Mouse (Mus musculus): ENCODE data around the gene Sestd1. TPM values are rescaled to one million over a fixed set of nuclear protein-coding genes. Genes with fewer than 3 reads are reported as not detected.
A peak's percentile ranks its signal among the peaks of the same experiment; 100 is the strongest.

Gene Sestd1
- total and polyA plus RNA-seq, 2 experiments from 2014 or later = 21.0 to 41.3 TPM

- H3K4me1 ChIP-seq (ENCODE audit: insufficient read depth, low read length) = no peaks in the 10 kb centered on the region
- no peaks in the 10 kb centered on the region for H3K27me3 ChIP-seq (ENCODE audit: insufficient read depth, low read length)
- no peak overlapping the region for H3K4me3 ChIP-seq (ENCODE audit: low read length)
- TF ChIP-seq CTCF (IDR thresholded peaks at IDR 0.05; ENCODE audit: low read depth) = no peak
- no peak for DNase-seq (ENCODE audit: low spot score)
- no peak overlapping the region for H3K4me2 ChIP-seq (ENCODE audit: low read depth, low read length)
- H3K36me3 ChIP-seq (ENCODE audit: insufficient read depth, low read length) = peaks cover 13% of the 10 kb centered on the region
- no peak overlapping the region for H3K9ac ChIP-seq (replicated peaks; ENCODE audit: low read length)
- no peak for ATAC-seq
- 93% methylated on average over 3 of the region's 3 CpGs for WGBS
- no peaks in the 10 kb centered on the region for H3K9me3 ChIP-seq (ENCODE audit: low read length)
- no peak overlapping the region for H3K27ac ChIP-seq
These were observed 90.1 kb downstream of the Sestd1 start for GRCm38 (mm10) chr2:77190301-77190700.

GRCm38 (mm10) chr2:77189671-77190070 lies 90.7 kb downstream of the Sestd1 start:
- Histone ChIP-seq H3K4me2 (ENCODE audit: low read depth, low read length) (no peak overlapping the region), H3K4me1 (ENCODE audit: insufficient read depth, low read length) (no peaks in the 10 kb centered on the region), H3K4me3 (ENCODE audit: low read length) (no peak overlapping the region), H3K9me3 (ENCODE audit: low read length) (no peaks in the 10 kb centered on the region), H3K27ac (no peak overlapping the region), H3K27me3 (ENCODE audit: insufficient read depth, low read length) (no peaks in the 10 kb centered on the region), H3K36me3 (ENCODE audit: insufficient read depth, low read length) (peaks cover 13% of the 10 kb centered on the region), H3K9ac (replicated peaks; ENCODE audit: low read length) (no peak overlapping the region)
- WGBS = 93% methylated on average over 7 of the region's 7 CpGs
- TF ChIP-seq CTCF (IDR thresholded peaks at IDR 0.05; ENCODE audit: low read depth) = no peak
- ATAC-seq = no peak
- DNase-seq (ENCODE audit: low spot score) = no peak

GRCm38 (mm10) chr2:77187501-77187900 lies 92.9 kb downstream of the Sestd1 start:
- H3K27me3 ChIP-seq (ENCODE audit: insufficient read depth, low read length) = no peaks in the 10 kb centered on the region
- H3K9me3 ChIP-seq (ENCODE audit: low read length) = no peaks in the 10 kb centered on the region
- no peak overlapping the region for H3K27ac ChIP-seq
- H3K9ac ChIP-seq (replicated peaks; ENCODE audit: low read length) = no peak overlapping the region
- DNase-seq (ENCODE audit: low spot score) = no peak
- peaks cover 13% of the 10 kb centered on the region for H3K36me3 ChIP-seq (ENCODE audit: insufficient read depth, low read length)
- no peaks in the 10 kb centered on the region for H3K4me1 ChIP-seq (ENCODE audit: insufficient read depth, low read length)
- no peak for ATAC-seq
- no peak overlapping the region for H3K4me2 ChIP-seq (ENCODE audit: low read depth, low read length)
- H3K4me3 ChIP-seq (ENCODE audit: low read length) = no peak overlapping the region
- 95% methylated on average over 3 of the region's 3 CpGs for WGBS
- TF ChIP-seq CTCF (IDR thresholded peaks at IDR 0.05; ENCODE audit: low read depth) = no peak

DNA sequence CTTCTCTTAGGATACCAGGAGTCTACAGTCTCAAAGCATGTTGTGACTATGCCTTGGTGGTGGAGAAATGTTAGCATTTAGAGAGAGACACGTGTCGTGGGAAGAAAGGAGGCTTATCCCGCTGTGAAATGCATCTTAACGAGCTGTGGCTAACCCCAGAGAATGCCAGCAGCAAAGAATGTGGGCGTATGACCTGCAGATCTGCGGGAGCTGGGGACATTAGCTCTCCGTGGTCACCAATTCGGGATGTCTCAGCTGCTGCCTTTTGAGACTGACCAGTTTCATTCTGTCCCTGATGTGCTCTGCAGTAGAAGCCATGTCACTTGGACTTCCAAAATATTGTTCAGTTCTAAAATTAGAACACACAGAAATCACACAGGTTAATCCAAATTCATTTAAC lies 93.5 kb downstream of the Sestd1 start:
- TF ChIP-seq CTCF (IDR thresholded peaks at IDR 0.05; ENCODE audit: low read depth) = no peak
- no peaks in the 10 kb centered on the region for H3K9me3 ChIP-seq (ENCODE audit: low read length)
- H3K4me2 ChIP-seq (ENCODE audit: low read depth, low read length) = no peak overlapping the region
- 55% methylated on average over 8 of the region's 8 CpGs for WGBS
- no peaks in the 10 kb centered on the region for H3K27me3 ChIP-seq (ENCODE audit: insufficient read depth, low read length)
- no peaks in the 10 kb centered on the region for H3K4me1 ChIP-seq (ENCODE audit: insufficient read depth, low read length)
- ATAC-seq (no peak), DNase-seq (ENCODE audit: low spot score) (no peak)
- H3K4me3 ChIP-seq (ENCODE audit: low read length) = no peak overlapping the region
- no peak overlapping the region for H3K27ac ChIP-seq
- peaks cover 13% of the 10 kb centered on the region for H3K36me3 ChIP-seq (ENCODE audit: insufficient read depth, low read length)
- no peak overlapping the region for H3K9ac ChIP-seq (replicated peaks; ENCODE audit: low read length)

DNA sequence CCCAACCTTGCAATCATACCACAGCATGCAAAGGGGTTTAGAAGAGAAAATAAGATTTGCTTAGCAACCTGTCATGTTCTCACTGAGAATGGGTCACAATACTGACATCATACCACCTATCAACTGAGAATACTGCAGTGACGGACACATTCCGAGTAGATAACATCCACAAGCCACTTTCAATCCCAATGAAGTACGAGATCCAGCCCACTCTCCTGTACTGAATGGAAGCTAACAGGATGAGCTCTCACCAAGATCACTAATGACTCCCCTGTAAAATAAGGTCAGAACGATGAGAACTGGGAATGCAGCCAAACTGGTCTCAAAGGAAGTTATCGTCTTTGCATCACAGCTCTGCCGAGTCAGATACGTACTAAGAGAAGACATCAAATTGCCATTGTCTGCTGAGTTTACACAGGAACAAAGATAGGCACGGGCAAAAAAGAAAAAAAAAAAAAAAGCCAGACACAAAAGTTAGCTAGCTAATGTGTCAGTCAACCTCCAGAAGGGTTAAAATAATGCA lies 96.3 kb downstream of the Sestd1 start:
- no peak overlapping the region for H3K4me2 ChIP-seq (ENCODE audit: low read depth, low read length)
- peaks cover 13% of the 10 kb centered on the region for H3K36me3 ChIP-seq (ENCODE audit: insufficient read depth, low read length)
- no peaks in the 10 kb centered on the region for H3K4me1 ChIP-seq (ENCODE audit: insufficient read depth, low read length)
- no peak for TF ChIP-seq CTCF (IDR thresholded peaks at IDR 0.05; ENCODE audit: low read depth)
- no peak overlapping the region for H3K4me3 ChIP-seq (ENCODE audit: low read length)
- ATAC-seq (peak; percentile 53; the same call in 1 of the 2 replicates), DNase-seq (ENCODE audit: low spot score) (peak; percentile 43)
- WGBS = 43% methylated on average over 8 of the region's 8 CpGs
- no peaks in the 10 kb centered on the region for H3K27me3 ChIP-seq (ENCODE audit: insufficient read depth, low read length)
- H3K9me3 ChIP-seq (ENCODE audit: low read length) = no peaks in the 10 kb centered on the region
- H3K9ac ChIP-seq (replicated peaks; ENCODE audit: low read length) = no peak overlapping the region
- no peak overlapping the region for H3K27ac ChIP-seq

DNA sequence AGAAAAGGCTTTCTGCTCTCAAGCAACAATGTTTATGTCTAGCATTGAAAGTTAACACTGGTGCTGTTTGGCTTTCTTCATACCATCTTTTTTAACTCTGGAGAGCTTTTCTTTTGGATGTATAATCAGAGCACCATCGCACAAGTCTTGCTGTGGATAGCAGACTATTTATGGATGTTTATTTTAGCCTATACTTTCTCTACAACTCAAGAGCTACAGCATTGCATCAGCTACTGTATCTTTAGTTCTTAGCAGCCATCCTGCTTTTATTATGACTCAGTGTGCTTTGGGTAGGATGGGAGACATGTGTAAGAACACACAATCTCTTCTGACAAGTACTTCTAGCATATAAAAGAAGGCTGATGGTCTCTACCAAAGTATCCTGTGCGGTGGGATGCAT lies 96.7 kb downstream of the Sestd1 start:
- H3K36me3 ChIP-seq (ENCODE audit: insufficient read depth, low read length) = peaks cover 13% of the 10 kb centered on the region
- DNase-seq (ENCODE audit: low spot score) = no peak
- H3K4me1 ChIP-seq (ENCODE audit: insufficient read depth, low read length) = no peaks in the 10 kb centered on the region
- H3K9me3 ChIP-seq (ENCODE audit: low read length) = no peaks in the 10 kb centered on the region
- no peak overlapping the region for H3K4me3 ChIP-seq (ENCODE audit: low read length)
- no peaks in the 10 kb centered on the region for H3K27me3 ChIP-seq (ENCODE audit: insufficient read depth, low read length)
- TF ChIP-seq CTCF (IDR thresholded peaks at IDR 0.05; ENCODE audit: low read depth) = no peak
- ATAC-seq = 0 out of 2 replicates have a peak, but pooled peaks have one; percentile 11
- 90% methylated on average over 2 of the region's 2 CpGs for WGBS
- no peak overlapping the region for H3K4me2 ChIP-seq (ENCODE audit: low read depth, low read length)
- no peak overlapping the region for H3K9ac ChIP-seq (replicated peaks; ENCODE audit: low read length)
- H3K27ac ChIP-seq = no peak overlapping the region

- DNase-seq (ENCODE audit: low spot score) = no peak
- Histone ChIP-seq H3K4me2 (ENCODE audit: low read depth, low read length) (no peak overlapping the region), H3K27ac (no peak overlapping the region), H3K36me3 (ENCODE audit: insufficient read depth, low read length) (peaks cover 11% of the 10 kb centered on the region), H3K9me3 (ENCODE audit: low read length) (no peaks in the 10 kb centered on the region), H3K9ac (replicated peaks; ENCODE audit: low read length) (no peak overlapping the region), H3K4me1 (ENCODE audit: insufficient read depth, low read length) (no peaks in the 10 kb centered on the region), H3K4me3 (ENCODE audit: low read length) (no peak overlapping the region), H3K27me3 (ENCODE audit: insufficient read depth, low read length) (no peaks in the 10 kb centered on the region)
- WGBS = 70% methylated on average over 6 of the region's 6 CpGs
- no peak for ATAC-seq
- TF ChIP-seq CTCF (IDR thresholded peaks at IDR 0.05; ENCODE audit: low read depth) = no peak
These were observed 97.4 kb downstream of the Sestd1 start for GRCm38 (mm10) chr2:77182996-77183380.

Measured in hindbrain, postnatal 0 days (tissue).